Mouse (Mus musculus) cerebellum, adult 9-11 months (tissue): Measurements from ENCODE around the gene Cstf3.
"Not testable (repeated sequence)": the region's sequence is repeated elsewhere in the genome, so short reads cannot be mapped to it uniquely, and the experiment has no call there.

Source experiments
- DNase-seq: peaks from one replicate; pipeline ENCODE4 v3.0.0; 2022

The Cstf3 gene

DNA sequence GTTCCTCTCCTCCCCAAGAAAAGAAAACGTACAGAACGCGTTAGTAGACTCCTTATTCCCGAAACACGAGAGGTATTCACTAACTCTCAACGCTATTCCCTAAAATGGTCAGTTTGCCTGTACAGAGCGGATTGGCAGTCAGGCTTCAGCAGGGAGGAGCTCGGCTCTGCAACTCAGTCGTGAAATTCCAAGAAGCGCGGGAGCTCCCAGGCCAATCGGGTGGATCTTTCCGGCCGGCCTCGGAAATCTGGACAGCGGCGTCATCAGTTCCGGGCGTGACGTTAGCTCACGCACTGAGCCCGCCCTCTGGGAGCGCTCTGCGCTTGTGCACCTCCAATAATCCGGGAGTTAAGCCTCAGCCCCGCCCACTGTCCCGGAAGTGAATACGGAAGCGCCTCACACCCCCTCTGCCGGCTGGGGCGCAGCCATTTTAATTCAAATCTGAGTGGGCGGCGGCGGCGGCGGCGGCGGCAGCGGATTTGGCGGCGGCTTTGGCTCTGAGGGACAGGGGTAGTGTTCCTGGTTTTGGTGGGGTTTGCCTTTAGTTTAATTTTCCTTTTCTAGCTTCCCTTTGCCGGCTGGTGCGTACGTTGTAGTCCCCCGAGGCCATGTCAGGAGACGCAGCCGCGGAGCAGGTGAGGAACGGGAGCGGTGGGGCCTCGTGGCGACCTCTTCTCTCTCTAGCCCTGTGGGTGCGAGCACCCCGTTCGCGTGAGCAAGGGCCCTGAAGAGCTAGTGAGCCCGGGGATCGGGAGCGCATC is at the start of gene Cstf3:
Cstf3 (plus strand) TSS at position 456 of the 761 bp plus-strand sequence.
- DNase-seq: peak; percentile 99

GRCm38 (mm10) chr2:104556711-104557110 is 33.6 kb upstream of the Cstf3 start:
- DNase-seq: not testable (repeated sequence)

DNA sequence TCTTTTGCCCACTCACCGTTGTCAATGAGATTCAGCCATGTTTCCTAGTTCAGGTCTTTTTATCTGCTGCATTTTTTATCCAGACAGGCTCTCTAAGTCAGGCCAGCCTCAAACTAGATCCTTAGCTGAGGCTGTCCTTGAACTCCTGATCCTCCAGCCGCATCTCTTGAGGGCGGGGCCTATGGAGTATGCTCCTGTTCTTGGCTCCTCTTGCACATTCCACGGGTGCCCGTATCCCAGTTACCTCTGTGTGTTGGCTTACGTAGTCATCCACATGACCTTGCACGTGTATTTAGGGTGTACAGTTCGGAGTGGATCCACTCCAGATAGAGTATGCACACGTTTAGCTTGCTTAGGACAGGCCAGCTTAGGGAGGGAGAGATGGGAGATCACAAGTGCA is 32.6 kb upstream of the Cstf3 start:
- no peak for DNase-seq

- no peak for DNase-seq
Observed at GRCm38 (mm10) chr2:104558326-104558725, 32.0 kb upstream of the Cstf3 start.

DNA sequence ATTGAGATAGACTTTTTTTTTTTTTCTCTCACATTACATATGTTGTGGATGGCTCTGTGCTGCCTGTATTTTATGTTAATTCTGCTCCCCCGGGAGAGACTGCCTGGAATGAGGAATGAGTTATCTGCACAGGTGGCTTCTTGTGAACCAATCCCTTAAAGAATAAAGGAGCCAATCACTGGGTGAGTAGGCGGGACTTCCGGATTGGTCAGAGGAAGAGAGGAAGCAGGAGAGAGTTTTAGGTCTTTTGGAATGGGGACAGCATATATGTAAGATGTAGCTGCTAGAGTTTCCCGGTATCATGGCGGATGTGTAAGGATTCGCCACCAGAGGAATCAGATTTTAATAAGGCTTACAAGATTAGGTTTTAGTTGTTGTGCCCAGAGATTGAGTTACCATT is 31.4 kb upstream of the Cstf3 start:
- DNase-seq: no peak

DNA sequence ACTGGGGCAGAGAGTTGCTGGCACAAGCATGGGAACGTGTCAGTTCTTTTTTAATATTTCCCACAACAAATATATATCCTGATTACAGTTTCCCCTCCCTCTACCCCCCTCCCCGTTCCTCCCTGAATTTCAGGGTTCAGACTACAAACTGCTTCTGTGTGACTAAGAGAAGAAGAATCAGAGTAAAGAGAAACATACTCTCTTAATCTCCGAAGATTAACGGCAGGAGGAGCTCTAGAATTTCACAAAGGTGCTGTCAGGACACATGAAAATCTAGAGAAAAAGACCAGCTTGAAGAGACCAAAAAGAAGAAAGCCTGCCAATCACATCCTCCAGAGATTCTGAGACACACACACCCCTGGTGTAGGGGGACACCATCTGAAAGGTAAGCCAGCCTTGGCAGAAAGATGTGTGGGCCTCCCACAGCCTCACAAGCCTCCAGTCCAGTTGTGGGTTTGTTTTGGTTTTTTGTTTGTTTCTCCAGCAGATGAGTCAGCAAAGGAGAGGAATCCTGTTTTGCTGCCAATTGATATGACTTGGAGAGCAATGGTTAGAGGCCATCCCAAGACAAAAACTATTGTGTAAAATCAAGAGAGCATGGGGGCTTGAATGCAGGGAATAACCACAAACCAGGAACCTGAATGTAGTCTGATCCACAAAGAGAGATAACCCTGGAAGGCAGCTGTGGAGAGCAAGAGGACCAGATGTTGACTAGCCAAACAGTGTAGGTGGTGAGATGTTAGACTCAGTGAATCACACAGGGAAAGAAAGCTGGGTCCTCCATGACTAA is 30.5 kb upstream of the Cstf3 start:
- DNase-seq: no peak

- DNase-seq: no peak
Observed at GRCm38 (mm10) chr2:104561386-104561785, 28.9 kb upstream of the Cstf3 start.

- DNase-seq: no peak
Observed at GRCm38 (mm10) chr2:104561986-104562532, 28.3 kb upstream of the Cstf3 start.

GRCm38 (mm10) chr2:104572066-104572465 is 18.3 kb upstream of the Cstf3 start:
- DNase-seq: no peak

GRCm38 (mm10) chr2:104576216-104576615 is 14.1 kb upstream of the Cstf3 start:
- DNase-seq: no peak

DNA sequence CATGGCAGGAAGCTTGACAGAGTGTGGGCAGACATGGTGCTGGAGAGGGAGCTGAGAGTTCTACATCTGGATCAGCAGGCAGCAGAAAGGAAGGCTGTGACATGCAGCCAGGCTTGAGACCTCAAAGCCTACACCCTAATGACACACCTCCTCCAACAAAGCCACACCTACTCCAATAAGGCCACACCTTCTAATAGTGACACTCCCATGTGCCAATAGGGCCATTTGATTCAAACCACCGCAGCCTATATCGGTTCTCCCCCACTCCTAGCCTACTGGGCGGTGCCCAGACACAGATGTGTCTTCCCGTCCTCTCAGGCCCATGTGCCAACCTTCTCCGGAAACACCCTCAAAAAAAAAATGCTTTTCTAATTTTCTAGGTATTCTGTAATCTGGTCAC is 12.3 kb upstream of the Cstf3 start:
- DNase-seq: no peak

- no peak for DNase-seq
Observed at GRCm38 (mm10) chr2:104578836-104579604, 11.3 kb upstream of the Cstf3 start.

GRCm38 (mm10) chr2:104579784-104580446 is 10.4 kb upstream of the Cstf3 start:
- DNase-seq: no peak

GRCm38 (mm10) chr2:104581281-104581879 is 8.9 kb upstream of the Cstf3 start:
- no peak for DNase-seq

DNA sequence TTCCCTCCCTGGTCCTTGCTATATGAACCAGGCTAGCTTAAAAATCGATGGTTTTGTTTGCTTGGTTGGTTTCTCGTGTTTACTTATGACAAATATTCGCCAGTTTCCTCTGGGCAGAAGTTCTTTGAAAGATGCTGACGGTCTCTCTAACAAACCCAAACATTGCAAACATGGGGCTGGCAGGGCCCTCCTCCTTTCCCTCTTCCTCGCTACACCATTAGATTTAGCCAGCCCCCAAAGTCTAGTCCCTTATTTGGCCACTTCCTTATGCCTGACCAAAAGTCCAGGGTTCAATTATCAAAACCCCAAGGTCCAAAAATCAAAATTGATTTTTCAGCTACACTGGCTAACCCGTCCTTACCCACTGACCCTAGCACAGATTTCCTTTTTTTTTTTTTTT is 7.3 kb upstream of the Cstf3 start:
- DNase-seq: no peak

GRCm38 (mm10) chr2:104584226-104584625 is 6.1 kb upstream of the Cstf3 start:
- DNase-seq: no peak

GRCm38 (mm10) chr2:104585645-104586044 is 4.7 kb upstream of the Cstf3 start:
- no peak for DNase-seq

DNA sequence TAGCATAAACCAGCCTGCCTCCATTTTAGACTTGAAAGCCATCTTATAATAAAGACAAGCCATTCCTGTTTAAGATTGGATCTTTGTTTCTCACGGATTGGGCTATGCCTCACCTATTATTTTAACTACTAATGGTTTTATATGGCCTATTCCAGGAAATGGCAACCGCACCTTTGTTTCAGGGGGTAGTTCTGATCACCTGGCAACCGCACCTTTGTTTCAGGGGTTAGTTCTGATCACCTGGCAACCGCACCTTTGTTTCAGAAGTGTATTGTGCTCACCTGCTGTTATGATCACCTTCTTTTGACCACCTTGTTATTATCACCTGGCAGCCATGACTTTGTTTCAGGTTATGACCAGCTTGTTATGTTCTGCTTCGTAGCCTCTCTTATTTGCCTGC is 1.8 kb upstream of the Cstf3 start:
- DNase-seq: peak; percentile 5

GRCm38 (mm10) chr2:104590829-104591117 is 450 bp downstream of the Cstf3 start:
- DNase-seq: no peak

DNA sequence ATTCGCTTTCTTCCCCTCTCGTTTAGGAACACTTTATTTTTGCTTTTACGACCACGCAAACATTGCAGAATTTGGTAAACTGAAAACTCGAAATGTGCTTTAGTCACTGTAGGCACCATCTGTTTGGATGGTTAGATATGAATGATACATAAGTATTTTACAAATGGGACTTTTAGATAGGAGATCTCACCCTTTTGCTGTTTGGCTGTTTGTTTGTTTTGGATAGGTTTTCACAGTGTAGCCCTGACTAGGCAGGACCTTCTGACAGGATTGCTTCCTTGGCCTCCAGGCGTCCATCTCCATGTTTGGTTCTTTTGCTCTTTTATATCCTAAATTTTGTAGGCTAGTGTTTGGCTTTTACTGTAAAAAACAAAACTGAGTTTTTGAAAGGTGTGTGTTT is 818 bp downstream of the Cstf3 start:
- DNase-seq: no peak

DNA sequence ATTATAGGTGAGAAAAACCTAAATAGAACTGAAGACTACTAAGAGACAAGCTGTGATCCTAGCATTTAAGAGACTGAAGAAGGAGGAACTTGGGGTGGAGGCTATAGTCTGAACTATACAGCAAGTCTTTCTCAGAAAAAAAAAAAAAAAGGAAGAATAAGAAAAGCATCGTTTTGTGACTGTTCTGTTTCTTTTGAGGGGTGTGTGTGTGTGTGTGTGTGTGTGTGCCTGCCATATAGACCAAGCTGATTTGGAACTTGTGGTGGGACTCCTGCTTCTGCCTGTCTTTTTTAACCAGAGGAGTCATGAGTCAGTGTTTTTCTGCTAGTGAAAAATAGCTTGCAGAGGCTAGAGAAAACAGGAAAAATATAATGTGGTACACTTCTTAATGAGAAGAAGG is 4.7 kb downstream of the Cstf3 start:
- no peak for DNase-seq

DNA sequence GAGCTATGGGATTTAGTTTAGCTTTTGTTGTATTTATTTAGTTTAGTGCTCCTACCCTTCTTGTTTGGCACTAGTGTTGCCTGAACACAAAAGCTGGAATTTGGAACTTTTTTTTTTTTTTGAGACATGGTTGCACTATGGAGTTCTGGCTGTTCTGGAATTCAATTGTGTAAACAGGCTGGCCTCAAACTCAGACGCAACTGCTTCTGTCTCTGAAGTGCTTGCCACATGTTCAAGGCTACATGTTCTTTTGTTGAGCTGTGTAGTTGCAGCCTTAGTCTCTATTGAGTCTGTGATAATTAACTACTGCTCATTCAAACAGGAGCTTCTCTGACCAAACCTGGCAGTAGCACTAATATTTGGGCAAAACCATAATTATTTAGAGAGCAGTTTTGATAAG is 13.1 kb downstream of the Cstf3 start:
- DNase-seq: no peak

- no peak for DNase-seq
Observed at GRCm38 (mm10) chr2:104604718-104605117, 14.4 kb downstream of the Cstf3 start.
